Mouse (Mus musculus) right cerebral cortex, postnatal 25 days (tissue): Measurements from ENCODE around the gene Ano1.

Experiments used
- DNase-seq: peaks from one replicate; pipeline ENCODE4 v3.0.0; 2022

Ano1 gene

DNA sequence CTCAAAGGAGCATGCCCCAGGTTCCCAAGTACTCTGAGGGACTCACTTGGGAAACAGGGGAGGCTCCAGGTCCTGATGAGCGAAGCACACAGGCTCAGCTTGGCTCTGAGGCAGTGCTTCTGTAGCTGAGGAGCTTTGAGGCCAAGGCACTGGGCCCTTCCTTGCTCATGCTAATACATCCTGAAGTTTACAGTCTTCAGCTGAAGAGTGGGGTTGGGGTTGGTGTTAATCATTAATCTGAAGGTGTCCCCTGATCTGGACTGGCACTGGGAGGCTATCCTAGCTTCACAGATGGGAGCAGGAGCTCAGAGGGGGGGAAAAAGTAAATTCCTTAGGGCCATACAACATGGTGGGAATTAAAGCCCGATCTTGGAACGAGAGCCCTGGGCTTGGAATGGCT is 117.3 kb downstream of the Ano1 start:
- no peak for DNase-seq

DNA sequence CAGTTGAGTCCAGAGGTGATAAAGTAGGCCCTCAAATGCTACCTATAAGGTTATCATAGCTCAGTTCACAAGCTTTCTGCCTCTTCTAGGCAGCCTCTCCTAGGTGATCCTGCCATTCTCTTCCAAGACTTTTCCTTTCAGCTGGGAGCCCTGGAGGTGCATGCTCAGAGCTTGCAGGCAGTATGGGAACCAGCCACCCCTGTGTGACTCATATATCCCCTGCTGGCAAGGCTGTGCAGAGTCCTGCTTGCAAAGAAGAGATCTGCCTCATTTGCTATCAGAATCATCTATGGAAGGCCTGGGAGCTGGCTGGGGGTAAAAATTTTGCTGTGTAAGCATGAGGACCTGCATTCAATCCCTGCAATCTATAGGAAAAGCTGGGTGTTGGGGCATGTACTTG is 119.5 kb downstream of the Ano1 start:
- DNase-seq: no peak

DNA sequence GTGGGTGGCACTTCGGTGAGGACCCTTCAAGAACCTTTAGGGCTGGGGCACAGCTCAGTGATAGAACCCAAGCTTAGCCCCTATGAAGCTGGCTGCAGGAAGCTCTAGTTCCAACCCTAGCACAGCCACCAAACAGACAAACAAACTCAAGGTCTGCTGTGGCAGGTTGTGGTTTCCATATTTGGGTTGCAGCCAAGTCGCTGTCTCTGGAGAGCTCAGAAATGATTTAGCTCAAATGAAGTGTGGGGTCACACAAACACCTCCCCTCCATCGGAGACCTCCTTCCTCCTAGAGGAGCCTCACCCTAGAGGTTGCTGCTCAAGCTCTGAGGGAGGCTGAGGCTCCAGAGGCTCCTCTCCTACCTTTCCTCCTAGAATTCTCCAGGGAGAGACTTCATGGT is 121.2 kb downstream of the Ano1 start:
- DNase-seq: no peak

DNA sequence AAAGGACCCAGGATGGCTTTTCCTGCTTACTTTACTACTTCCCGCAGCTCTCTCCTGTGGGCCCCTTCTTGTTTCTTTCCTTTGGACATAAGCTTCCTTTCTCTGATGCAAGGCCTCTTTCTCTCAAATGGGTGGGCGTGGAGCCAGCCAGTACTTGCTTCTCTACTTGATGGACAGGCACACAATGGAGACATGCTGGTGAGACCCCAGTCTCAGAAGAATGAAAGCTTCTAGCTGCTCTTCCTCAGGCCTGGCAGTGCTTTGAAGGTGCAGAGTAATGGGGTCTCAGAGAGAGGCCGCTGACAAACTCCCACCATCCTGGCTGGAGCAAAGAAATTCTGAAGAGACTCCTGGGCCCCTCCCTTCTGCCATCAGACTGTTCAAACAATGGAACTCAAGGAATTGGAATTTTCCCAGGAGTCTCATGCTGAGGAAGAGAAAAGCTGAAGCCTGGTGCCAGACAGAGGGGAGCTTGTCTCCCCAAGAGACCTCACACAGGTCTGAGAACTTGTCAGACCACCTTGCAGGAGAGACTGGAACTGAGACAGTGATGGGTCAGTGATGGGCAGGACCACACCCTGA is 123.3 kb downstream of the Ano1 start:
- no peak for DNase-seq

DNA sequence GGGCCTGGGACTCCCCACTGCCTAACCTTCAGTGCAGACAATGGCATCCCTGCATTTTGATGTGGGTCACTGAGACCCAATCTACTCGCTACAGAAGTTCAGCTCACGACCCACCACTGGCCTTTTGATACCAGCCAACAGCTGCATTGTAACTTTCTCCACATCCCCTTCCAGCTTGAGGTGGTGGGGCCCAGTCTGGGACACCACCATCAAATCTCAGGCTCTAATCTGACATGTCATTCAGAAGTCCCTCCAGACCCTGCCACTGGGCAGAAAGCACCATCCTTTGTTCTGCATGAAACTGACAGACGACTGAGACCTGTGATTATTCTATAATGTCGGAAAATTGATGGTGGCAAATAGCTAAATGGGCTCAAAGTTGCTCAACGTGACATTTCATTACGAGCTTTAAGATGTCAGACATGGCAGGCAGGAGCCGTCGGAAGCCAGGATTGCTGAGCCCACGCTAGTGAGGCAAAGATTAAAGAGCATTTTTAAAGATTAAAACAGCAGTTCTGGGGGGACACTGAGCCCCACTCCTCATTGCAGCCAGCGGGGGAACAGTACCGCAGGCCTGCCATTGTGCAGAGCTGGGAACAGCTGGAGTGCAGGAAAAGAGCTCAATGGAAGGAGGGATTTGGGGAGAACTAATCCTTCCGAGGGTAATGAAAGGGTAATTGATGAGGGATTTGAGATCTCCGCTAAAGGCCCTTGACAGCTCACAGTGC is 124.0 kb downstream of the Ano1 start:
- no peak for DNase-seq

DNA sequence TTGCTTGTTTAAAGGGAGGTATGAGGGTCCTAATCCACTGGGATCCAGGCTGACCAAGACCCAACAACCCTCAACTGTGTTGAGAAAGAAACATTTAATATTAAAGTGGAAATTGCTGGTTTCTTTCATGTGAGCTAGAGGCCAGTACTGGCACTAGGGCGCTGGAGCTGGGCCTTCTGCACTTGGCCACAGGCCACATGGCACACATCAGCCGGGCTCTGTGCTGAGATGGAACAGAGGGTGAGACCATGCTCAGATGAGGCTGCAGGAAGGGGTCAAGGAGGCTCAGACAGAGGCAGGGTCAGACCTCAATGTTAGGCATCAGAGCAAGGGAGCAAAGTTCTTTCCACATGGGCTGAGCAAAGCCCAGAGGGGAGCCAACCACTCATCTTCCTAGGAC is 125.7 kb downstream of the Ano1 start:
- DNase-seq: no peak

DNA sequence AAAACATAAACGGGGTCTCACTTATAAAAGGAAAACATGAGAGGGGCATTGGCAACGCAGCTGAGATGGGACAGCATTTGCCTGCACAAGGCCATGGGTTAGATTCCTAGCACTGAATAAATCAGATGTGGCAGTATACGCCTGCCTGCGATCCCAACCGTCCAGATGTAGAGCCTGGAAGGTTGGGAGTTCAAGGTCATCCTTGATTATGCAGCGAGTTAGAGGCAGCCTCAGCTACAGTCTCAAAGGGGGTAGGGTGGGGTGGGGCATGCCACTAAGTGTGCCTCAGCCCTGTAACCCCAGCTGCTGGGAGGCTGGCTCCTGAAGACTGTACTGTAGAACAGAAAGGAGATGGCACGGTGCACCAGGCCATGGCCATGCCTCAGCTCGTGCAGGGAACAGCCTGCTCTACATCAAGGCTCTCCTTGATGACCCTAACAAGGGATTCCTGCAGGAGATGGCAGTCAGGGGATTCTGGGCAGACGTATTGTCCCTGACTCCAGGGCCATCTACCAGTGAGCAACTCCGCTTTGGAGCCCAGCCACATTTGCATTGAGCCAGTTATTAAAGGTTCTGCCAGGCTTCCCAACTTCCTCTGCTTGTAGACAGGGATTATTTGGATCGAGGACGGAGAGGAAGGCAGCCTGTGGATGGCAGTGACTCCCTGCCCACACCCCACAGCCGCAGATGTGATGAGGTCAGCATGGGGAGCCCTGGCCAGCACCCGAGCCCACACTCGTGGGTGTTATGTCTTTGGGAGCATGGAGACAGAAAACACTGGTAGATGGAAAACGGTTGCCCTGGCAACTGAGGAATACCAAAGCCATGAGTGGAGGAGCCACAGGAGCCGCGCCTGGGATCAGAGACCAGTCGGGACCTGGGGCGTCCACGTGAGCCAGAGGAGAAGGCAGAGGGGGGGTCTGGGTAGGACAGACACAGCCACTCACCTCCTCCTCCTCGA is 130.8 kb downstream of the Ano1 start:
- peak; percentile 26 for DNase-seq

DNA sequence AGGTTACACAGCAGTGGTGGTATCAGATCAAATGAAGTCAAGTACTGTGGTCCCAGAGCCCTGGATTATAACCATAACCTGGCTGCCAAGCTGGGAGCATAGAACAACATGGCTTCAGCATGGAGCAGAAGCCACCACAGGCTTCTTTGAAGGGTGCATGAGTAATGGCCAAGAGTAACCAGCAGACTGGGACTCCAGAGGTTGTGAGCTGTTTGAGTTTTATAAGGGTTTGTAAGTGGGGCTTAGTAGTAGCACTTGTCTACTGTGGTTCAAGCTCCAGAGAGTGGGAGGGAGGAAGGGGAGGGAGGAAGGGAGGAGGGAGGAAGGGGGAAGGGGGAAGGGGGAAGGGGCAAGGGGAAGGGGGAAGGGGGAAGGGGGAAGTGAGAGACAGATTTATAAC is 131.5 kb downstream of the Ano1 start:
- no peak for DNase-seq

DNA sequence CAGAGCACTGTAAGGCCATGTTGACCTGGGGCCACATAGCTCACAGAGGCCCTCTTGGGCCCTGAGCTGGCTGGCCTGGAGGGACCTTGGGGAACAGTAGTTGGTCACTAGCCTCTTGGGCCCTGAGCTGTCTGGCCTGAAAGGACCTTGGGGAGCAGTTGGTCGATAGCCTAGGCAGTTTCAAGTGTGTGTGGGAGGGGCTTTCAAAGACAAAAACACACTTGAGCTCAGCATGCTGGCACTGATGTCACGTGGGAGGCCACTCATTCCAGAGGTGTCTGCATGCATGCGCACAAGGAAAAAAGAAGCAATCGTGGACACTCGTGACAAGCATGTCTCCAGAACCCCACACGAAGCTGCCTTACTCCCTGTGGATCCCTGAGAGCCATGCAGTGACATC is 136.4 kb downstream of the Ano1 start:
- DNase-seq: no peak

DNA sequence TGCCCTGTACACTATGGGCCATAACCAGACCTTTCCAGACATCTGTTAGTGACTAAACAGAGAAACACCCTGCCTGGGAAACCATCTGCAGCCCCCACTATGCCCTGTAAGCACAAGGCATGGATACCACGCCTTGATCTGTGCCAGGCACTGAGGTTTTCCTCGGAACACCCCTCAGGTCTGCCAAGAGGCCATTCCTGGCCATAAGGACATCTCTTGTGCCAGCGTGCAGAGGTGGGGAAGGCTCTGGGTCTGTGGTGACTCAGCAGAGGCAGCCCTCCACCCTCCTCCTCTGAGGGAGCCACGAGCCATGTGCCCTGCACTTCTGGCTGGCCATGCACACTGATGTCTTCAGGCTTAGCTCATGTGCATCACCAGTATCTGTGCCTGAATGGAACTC is 138.9 kb downstream of the Ano1 start:
- no peak for DNase-seq

DNA sequence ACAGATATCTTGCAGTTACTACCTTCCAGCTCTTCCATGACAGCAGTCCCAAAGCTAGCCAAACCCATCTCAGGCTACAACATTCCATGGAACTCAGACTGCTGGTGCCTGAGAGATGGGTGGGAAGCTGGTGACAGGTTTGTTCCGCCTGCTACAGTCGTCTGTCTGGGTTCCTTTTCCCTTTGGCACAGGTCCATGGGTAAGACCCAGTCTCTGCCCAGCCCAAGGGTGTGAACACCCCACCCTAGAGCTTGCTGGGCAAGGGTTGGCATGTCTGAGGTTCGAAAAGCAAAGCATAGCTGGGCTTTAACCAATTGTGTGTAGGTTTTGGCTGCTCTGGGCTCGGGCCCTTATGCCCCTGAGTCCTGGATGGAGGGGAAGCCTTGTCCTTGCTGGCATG is 139.4 kb downstream of the Ano1 start:
- DNase-seq: no peak

DNA sequence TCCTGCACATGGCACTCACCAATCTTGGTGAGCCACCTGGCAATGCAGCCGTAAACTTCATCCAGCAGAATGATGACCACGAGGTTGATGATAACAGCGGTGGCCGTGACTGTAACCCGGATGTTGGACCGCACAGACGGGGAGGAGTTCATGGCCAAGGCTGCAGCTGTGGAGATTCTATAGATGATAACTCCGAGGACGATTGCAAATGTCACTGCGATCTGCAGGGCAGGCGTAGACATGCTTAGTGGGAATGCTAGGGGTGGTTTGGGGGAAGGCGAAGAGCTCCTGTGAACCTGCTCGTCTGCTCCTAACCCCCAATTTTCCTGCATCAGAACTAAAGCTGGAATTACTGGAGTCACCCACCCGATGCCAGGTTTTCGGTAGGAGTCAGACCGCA is 140.2 kb downstream of the Ano1 start:
- DNase-seq: no peak

DNA sequence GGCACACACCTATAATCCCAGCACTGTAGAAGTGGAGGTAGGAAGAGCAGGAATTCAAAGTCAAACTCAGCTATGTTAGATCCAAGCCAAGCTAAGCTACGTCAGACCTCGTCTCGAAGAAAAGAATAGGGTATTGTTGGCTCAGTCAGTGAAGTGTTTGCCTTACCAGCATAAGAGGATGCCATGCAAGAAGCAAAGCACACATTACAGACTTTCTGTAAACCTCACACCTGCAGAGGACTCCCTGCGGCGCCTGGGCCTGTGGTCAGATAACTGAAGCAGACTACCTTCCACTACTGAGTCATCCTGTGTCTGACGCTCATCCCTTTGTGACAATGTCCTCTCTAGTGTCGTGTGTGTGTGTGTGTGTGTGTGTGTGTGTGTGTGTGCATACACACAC is 142.2 kb downstream of the Ano1 start:
- no peak for DNase-seq

DNA sequence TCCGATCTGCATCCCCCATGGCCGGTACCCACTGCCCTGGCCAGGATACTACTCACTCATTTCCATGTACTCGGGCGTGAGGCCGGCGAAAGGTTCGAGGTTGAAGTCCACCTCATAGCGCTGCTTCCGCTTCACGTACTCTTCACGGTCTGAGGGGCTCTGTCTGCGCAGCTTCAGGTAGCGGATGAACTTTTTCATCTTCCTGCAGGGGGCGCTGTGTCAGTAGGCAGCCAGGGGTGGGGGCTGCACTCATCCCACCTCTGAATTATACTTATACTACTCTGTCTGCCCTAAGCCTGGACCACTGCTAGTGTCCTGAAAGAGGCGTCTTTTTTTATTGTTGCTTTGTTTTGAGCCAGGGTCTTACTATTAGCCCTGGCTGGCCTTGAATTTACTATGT is 143.9 kb downstream of the Ano1 start:
- no peak for DNase-seq

DNA sequence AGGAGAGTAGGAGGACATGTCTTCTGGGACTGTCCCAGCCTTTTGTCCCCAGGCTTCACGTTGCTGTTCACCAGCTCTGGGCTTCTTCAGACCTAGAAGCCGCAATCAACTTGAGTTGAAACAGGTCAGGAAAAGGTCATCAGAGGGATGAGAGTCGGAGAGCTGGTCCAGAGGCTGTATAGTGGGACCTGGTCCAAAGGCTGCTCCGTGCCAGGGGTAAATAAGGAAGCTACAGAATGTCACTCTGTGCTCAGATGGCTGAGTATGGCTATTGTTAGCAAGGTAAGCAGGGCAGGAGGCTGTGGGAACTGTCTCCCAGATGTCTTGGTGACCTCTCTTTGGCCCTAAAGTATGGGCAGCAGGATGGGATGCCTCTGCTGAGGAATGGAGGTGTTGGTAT is 147.0 kb downstream of the Ano1 start:
- DNase-seq: no peak

DNA sequence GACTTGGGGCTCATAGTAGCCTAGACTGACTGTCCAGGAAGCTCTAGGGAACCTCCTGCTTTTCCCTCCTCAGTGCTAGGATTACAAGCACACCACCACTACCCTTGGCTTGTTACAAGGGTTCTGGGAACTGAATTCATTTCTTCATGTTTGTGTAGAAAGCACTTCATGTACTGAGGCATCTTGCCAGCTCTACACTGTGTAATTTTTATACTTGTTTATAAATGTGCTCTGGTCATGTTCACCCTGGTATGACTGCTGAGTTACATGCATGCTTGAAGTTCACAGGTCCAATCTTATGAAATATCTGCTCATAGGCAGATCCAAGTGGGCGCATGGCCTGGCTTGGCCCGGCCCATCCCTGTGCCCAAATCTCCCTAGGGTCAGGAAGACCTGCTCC is 147.5 kb downstream of the Ano1 start:
- no peak for DNase-seq

DNA sequence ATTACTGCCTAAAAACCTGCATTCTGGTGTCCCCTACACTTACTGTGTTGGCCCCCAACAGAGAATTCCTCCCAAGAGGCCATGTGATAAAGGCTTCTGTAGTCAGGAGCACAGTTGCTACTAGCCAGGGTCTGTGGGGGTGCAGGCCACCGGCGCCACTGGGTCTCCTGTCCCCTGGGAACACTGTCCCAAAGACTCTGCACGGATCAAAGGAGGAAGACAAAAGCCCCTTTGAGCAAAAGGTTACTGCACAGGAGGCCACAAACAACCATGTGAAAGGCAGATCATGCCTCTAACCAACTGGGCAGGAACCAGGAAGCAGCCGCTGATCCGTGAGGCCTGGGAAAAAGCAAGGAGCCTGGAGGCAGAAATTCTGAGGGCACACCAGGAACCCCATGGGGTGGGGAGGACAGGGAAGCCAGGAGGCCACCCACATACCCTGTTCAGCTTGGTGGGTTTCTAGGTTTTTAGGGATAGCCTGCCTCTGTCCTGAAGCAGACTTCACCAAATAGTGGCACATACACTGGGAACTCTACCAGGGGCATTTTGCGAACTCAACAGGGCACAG is 151.4 kb downstream of the Ano1 start:
- no peak for DNase-seq

DNA sequence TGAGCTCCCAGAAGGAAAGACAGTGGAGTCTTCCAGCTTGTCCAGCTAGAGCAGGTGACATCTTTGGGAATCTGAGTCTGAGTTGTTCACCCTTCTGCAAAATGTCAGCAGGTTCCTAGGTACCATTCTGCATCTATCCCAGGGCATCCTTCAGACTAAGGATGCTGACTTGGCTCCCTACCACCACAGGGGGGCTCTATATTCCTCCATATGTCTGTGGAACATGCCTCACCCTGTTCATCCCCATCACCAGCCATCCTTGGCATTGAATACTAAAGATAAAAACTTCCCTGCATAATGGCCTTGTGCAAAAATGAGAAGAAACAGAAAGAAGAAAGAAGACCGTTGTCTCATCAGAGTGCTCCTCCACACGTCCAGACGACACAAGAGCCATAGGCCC is 162.3 kb downstream of the Ano1 start:
- no peak for DNase-seq

DNA sequence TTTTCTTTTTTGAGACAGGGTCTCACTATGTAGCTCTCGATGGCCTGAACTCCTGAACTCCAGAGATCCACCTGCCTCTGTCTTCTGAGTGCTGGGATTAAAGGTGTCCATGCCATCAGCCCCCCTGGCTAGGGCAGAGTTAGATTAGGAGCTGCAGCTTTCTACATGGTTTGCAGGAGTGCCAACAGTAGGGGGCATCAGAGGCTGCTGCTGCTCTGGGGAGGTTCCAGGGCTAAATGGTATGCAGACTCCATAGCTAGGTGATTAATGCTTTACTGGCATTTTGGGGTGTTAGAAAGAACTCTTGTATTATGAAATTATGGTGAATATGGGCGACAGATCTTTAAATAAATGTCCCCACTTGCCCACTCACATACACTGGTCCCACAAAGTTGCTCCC is 164.5 kb downstream of the Ano1 start:
- peak; percentile 59 for DNase-seq

DNA sequence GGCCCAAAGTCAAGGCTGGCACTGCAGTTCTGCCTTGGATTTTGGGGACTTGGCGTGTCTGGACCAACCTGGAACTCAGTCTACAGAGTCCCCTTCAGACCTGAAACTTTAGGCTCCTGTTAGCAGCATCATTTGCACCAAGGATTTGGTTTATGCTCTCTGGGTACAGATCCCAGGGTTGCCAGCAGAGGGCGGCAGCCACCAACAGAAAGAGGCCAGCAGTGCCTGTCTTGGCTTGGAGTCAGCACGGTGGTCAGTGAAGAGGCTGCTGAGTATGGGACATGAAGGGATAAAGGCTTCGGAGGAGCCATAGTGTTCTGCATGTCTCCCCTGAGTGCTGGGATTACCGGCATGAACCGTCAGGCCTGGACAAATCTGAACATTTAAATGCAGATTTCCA is 166.1 kb downstream of the Ano1 start:
- DNase-seq: peak; percentile 32

DNA sequence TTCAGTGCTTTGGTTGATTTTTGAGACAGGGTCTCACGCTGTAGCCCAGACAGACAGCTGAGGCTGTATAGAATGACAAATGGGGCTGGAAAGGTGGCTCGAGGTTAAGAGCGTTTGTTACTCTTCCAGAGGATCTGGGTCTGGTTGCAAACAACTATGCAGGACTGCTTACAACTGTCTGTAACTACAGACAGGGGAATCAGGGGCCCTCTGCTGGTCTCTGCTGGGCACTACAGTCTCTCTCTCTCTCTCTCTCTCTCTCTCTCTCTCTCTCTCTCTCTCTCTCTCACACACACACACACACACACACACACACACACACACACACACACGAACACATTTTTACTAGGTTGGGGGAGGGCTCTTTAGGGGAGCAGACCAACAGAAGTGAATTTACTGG is 168.2 kb downstream of the Ano1 start:
- no peak for DNase-seq

DNA sequence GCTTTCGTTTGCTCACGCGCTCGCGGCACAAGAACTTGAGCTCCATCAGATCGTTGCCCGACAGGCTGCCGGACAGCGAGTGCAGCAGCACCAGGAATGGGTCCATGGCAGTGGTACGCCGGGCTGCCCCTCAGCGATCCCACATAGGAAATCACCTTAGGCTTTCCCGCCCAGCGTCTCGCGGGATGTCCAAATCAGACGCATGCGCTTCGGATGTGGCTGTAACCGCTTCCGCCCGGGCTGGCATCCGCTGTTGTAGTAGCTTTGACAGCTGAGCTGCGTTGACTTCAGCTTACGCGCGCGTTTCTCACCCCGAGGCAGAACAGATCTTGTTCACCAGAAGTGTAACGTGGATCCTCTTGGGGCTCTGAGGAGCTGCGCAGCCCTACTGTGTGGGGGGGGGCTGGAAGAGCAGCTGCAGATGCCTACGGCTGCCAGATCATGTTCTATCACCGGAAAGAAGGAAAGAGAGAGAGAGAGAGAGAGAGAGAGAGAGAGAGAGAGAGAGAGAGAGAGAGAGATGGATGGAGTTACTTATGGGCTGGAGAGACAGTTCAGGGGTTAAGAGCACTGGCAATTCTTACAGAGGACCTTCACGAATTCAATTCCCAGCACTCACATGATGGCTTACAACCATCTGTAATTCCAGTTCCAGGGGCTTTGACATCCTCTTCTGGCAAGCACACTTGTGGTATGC is 169.3 kb downstream of the Ano1 start, which contains the start of gene Fadd:
TSS of gene Fadd (minus strand) at position 180 of the 697 bp plus-strand sequence.
- DNase-seq: peak; percentile 89
